Mouse (Mus musculus) megakaryocyte progenitor cell, adult 5-6 weeks (primary cell): ENCODE data around the gene Calu. TPM values are rescaled to one million over a fixed set of nuclear protein-coding genes. Genes with fewer than 3 reads are reported as not detected.
A peak's percentile ranks its signal among the peaks of the same experiment; 100 is the strongest.
"Not testable (repeated sequence)": the region's sequence is repeated elsewhere in the genome, so short reads cannot be mapped to it uniquely, and the experiment has no call there.

Experiments used
- ATAC-seq: replicated peaks from 2 replicates; pipeline ENCODE4 v1.8.0; 2016; ENCODE audit warnings: mild to moderate bottlenecking, moderate TSS enrichment, inconsistent platforms; ENCODE audit not compliant: poor library complexity
- total RNA-seq, 2 experiments: library from RNA; stranded (forward) in 1 of 2; stranded (reverse) in 1 of 2; fragments of 157-497, 149-512 nt in 1 of 2; fragments of 200-1000 nt in 1 of 2; gene quantifications; 2 replicates each; pipeline versions ENCODE4 v1.2.3 to v1.2.4; 2015 to 2017

The Calu gene
- total RNA-seq, 2 experiments from 2014 or later, result 85.3 to 211 TPM

DNA sequence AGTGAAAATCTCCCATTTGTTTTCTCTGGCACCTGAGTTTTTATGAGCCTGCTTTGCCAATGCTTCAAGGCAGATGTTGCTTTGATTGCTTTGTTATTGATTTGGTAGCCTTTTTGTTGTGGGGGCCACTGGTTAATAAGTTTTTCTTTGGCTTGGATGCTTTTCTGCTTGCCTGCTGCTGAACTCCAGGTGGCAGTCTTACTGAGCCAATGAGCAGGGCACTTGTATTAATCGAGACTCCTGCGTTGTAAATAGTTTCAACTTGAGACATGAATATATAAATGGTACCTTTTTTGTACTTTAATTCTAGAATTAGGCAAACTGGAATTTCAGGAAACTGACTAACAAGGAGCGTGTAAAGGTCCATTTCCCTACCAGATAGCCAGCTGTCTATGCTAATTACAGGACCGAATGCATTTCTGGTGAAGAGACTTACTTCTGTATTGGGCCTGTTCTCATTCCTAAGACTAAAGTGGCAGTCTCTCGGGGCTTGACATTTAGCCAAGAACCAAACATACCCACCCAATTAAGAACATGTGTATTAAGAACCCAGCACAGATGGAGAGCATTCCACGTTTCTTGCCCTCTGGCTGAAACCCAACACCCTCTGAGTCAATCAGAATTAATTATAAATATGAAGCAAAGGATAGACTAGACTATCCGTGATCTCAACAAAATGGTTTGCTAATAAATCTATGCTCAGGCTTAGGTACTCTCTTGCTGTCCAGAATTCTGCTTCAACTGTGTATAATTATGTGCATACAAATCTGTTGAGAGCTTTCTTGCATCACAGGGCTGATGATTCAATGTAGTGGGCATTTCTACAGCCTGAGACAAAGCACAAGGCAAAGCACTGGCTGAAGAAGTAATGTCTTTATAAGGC lies 14.6 kb downstream of the Calu start:
- no peak for ATAC-seq

DNA sequence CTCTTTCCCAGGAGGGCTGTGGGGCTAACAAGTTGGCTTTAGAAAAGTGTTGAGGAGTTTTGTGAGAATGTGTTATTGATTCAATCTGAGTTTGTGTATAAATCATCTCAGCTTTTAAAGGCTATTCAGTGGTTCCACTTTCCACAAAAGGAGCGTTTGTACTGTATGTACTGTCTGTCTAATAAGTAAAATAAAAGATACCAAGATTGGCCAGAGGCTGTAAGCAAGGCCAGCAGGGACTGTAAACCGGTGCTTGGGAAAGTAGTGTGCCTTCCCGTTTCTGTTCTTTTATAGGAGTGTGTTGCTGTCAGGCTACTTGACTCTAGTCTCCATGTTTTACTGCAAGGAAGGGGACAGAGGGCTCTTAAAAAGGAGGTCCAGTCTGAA lies 15.3 kb downstream of the Calu start:
- ATAC-seq, result no peak

DNA sequence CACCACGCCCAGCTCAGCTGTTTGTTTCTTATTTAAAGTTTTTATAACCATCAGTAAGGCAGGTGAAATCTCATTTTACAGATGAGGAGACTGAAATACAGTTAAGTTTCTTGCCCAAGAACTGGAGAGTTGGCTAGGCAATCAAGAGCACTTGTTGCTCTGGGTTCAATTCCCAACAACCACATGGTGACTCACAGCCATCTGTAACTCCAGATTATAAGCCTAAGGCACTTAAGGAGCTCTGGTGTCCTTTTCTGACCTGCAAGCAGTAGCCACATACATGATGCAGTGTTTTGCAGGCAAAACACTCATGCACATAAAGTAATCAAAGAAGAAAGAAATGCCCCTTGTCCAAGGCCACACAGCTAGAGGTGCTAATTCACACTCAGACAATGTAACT lies 17.4 kb downstream of the Calu start:
- ATAC-seq, result no peak

DNA sequence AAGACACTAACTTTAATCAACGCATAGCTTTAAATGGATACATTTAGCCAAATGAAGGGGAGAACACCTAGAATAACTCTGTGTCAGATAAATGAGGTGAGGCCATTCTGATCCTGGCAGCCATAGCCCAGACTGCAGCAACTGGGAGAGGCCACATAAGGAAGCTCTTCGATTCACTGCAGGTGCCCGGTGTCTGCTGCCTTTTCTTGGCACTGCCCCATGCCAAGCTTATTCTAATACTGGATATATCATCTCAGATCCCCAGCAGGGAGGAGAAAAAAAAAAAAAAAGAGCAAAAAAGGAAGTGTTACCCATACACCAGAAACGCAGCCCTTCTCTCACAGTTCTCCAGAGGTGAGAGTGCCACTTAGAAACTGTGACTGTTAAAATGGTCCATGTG lies 29.5 kb downstream of the Calu start:
- ATAC-seq, result no peak

DNA sequence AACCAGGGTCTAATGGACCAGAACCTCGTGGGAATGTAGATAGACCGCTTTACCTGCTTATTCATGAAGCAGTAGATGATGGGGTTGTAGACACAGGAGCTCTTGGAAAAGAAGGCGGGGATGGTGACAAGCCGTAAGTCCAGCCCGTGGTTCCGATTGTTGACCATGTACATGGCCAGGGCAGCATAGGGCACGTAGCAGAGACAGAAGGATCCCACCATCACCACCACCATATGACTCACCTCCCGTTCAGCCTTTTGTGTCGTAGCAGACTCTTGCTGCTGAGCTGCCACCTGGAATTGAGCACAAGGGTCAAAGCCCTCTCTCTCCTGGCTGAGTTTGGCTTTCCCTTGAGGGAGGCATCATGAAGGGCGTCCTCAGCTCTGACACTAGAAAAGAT lies 30.8 kb downstream of the Calu start:
- no peak for ATAC-seq

DNA sequence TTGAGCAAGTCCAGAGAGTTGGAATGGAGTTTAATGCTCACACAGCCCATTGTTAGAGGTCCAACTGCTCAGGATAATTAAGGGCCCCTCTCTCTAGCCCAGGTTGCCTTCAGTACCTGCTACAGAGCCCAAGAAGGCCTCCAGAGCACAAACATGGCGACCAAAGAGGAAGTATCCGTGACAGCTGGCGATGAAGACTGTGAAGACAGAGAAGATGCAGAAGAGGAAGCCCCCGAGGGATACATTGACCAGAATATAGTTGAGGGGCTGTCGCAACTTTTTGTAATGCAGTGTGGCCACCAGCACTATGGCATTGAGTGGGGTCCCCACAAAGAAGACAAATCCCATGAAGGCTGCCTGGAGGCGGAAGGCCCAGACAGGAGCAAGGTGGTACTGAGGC lies 32.1 kb downstream of the Calu start:
- ATAC-seq, result peak; percentile 62

DNA sequence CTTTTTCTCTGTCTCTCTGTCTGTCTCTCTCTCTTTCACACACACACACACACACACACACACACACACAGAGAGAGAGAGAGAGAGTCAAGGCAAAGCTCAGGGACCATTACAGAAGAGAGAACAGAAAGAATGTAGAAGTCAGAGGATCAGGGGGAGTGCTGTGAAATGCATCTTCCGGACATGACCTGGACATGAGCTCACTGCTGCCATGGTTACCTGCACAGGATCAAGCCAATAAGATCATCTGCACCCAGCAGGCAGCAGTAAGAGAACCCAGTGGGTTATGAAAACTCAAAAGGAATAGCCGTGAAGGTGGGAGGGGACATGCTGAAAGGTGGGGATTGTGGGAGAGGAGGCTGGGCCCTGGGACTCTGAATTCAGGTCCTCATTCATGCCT lies 34.6 kb downstream of the Calu start:
- no peak for ATAC-seq

DNA sequence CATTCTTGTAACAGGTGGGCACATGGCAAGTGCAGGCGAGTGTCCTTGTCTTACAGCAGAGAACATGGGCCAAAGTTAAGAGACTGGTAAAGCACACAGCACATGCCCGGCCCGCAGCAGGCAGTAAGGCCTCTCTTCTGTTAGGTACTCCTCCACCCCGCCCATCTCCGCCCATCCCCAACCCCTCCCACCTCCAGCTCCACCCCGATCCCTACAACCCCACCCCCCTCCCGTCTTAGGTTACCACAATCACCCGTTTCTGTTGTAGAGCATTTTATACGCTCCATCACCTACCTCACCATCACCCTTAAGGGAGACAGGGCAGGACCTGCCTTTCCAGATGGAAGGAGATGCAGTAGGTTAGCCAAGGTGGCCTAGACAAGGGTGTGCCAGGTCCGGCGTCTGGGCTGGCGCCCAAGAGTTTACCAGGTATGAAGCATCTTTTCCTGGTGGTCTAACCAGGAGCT lies 40.2 kb downstream of the Calu start, which contains the start of gene Opn1sw:
Gene Opn1sw, minus strand, starts transcription at position 417 of the 467 bp plus-strand sequence.
- ATAC-seq, result peak; percentile 72

DNA sequence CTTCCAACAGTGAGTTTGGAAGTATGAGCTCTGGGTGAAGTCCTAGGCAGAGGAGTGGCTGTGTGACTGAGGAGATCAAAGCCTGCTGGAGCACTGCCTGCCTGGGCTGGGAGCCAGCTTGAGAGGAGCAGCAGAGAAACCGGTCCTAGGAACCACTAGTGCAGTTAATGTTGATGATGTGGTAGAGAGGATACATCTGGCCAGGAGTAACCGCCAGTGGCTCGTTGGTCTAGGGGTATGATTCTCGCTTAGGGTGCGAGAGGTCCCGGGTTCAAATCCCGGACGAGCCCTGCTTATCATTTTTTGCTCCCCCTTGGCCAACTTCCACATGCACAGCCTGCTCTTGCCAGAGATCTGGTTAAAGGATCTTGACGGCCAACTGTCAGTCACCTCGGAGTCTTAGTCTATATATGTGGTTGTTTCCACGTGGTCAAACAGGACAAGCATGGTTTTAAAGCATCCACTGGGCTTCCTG lies 40.8 kb downstream of the Calu start:
- peak; percentile 86 for ATAC-seq

DNA sequence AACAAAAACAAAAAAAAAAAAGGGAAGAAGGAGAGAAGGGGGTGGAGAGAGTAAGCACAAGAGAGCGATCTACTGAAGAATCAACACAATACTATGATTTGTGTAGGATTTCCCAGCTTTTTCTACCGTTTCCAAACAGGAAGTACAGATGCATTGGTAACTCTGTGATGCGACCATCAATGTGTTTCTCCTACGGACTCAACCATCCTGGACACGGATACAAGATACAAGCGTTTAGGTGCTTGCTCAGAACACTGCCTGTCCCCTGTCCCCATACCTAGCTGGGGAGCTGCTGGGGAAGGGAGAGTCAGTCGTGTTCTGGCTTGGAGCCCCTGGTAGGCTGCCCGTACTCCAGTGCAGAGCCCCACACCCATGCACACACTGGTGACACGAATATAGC lies 41.6 kb downstream of the Calu start:
- no peak for ATAC-seq

DNA sequence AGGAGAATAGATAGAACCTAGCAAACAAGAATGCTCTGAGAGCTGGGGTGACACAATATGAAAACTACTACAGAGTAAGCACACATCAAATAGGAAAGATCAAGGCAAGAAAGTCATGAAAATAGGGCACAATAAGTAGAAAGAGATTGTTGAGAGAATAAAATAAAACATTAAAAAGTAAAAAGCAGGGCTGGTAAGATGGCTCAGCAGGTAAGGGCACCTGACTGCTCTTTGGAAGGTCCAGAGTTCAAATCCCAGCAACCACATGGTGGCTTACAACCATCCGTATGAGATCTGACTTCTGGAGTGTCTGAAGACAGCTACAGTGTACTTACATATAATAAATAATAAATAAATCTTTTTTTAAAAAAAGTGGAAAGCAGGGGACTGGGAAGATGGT lies 42.6 kb downstream of the Calu start:
- ATAC-seq, result not testable (repeated sequence)

DNA sequence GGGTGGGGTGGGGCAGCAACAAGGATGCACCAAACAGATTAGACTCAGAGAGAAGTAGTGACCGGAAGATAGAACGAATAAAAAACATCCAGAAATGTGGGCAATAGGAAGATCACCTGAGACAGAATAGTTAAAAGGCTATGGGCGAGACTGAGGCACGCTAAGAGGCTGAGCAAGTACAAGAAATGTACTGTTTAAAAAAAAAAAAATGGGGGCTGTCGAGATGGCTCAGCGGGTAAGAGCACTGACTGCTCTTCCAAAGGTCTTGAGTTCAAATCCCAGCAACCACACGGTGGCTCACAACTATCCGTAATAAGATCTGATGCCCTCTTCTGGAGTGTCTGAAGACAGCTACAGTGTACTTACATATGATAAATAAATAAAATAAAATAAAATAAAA lies 43.4 kb downstream of the Calu start:
- ATAC-seq, result not testable (repeated sequence)

DNA sequence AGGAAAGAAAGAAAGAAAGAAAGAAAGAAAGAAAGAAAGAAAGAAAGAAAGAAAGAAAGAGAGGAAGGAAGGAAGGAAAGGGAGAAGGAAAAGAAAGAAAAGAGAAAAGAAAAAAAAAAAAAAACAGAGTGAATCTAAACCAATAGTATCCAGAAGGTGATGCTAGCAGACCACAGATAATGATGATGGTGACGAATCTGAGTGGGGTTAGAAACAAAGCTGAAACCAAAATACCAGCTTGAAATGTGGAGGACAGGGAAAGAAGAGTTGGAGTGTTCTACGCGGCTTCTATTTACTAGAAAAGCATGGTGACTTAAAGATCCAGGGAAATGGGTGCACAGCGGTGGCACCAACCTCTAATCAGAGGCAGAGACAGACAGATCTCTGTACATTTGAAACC lies 43.9 kb downstream of the Calu start:
- ATAC-seq, result no peak

DNA sequence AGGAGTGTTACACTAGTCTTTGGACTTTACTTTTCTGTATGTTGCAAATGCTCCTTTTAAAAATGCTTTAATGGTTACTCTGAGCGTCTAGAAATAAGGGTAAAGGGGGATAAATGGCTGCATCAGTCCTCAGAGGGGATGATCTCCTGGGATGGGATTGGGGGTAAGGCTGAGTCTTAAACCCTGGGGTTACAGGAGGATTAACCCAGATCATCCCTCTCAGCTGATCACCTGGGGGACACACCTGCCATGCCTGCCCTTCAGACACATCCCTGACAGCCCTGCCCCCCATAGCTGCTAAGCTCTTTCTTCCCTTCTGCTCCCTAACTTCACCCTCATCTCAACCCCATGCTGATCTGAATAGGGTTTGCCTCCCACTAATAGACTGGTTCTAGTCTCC lies 46.4 kb downstream of the Calu start:
- no peak for ATAC-seq

DNA sequence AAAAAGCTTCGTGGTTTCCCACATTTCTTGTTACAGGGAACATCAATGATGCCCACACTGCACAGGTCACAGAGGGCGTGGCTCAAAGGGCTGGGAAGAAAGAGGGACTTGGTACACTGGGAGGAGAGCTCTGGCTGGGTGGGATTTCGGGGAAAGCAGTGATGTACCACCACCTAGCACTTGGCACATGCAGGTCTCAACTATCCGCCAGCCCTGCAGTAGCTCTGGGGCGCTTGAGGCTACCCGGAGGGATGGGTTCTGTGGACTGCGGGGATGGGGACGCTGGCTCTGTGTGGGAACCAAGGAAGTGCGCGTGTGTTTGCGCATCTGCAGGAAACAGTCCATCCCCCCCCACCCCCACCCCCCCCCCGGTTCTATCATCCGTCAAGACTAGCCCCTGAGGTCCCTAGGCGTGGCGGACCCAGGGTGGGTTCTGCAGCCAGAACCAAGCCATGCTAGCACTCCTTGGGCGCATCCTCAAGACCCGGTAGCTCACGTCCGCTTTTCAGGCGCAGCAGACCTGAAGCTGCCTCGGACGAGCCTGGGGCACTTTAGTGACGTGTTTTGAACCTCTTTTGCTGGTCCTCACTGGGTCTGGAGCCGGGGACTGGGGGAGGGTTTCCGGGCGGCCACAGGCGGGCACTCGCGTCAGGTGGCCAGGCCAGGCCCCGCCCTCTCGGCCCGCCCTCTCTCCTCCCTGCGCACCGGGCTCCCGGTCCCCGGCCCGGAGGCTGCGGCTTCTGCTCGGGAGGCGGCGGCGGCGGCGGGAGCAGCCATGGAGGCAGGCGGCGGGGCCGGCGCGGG lies 48.2 kb downstream of the Calu start, which contains the start of gene Ccdc136:
Gene Ccdc136, plus strand, starts transcription at position 400 of the 804 bp plus-strand sequence.
- peak; percentile 35; the same call in 1 of the 2 replicates for ATAC-seq

DNA sequence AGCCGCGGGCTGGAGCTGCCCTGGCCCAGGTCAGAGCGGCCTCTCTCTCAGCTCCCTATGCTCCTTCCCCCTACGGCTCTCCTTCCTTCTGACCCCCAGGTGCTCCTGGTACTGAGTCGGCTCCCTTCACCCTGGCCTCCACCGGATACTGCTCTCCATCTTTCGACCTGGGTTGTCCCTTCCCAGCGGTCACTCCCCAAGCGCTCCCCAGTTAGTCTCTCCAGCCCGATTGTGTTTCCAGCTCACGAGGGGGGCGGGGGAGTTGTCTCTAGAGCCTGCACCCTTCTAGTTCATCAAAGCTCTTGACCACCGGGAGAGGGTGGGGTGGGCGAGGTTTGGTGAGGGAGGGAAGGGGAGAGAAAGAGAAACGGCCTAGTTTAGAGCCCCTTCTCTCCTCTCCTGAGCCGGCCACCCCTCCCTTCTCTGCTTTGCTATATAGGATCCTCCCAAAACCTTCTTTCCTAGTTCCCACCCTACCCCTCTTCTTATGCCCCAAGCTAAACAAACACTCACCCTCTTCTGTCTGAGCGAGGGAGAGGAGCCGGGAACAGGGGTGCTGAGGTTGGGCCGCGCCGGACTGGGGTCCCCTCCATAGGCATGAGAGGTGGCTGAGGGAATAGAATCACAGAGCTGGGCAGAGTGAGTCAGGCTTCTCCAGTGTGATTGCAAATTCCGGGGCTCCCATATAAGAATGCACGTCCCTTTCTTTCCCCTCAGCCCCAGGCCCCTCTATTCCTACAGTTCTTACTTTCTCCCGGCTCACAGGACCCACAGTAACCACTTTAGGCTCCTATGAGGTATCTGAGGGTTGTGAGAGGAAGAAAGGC lies 49.1 kb downstream of the Calu start:
- no peak for ATAC-seq

DNA sequence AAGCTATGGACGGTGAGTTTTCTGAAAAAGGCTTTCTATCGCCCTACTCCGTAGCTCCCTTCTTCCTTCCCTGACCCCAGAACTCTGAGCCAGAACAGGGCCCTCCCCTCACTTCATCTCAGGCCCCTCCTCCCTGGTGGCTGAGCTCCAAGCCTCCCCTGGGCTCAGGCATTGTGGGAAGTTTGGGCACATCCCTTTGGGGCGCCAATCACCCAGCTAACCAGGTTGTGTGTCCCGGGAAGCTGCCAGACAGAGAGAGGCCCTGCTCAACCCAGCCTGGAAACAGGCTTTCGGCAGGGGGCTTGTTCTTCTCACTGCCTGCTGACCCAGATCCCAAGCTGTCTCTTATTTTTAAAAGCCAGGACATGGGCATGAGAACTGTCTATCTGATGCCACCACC lies 49.7 kb downstream of the Calu start:
- ATAC-seq, result no peak

DNA sequence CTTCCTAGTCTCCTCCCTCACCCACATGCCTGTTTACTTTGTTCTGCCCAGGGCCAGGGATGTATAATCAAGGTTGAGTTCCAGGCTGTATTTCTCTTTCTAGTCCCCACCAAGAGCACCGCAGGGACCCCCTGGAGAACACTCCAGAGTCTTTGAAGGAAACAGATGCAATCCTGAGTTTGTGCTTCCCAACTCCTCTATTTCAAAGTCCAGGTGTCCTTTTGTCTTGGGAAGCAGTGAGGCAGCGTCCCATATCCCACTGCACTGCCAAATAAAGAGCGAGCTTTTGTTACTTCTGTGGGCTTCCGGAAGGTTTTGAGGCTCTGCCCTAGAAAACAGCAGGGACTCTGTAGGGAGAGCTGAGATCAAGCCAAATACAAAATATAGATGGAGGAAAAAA lies 52.0 kb downstream of the Calu start:
- ATAC-seq, result no peak

DNA sequence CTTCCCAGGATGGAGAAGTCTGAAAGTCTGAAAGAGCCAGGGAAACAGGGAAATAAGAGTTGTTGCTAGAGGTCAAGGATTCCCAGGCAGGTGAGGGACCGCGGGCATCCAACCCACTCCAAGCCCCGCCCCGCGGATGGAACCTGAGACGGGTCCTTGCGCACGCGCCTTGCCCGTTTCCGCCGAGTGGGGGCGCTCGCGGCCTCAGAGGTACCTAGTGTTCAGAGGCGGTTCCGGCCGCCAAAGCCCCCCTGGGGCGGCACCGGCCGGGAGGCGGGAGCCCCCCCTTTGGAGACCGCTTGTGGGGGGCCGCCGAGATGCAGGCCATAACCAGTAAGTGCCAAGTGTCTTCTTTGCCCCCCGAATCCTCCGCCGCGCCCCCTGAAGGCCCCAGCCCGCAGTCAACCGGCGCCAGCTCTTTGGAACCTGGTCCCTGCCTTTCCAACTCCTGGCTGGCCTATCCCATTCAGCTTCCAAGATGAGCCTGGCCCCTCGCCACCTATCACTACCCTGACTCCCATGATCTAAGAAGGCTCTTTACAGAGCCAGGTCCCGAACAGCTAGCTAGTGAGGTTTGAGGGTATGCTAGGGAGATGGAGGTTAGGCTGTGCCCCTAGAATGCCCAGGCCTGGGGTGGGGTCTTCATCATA lies 54.9 kb downstream of the Calu start:
- ATAC-seq, result peak; percentile 54; the same call in 1 of the 2 replicates

DNA sequence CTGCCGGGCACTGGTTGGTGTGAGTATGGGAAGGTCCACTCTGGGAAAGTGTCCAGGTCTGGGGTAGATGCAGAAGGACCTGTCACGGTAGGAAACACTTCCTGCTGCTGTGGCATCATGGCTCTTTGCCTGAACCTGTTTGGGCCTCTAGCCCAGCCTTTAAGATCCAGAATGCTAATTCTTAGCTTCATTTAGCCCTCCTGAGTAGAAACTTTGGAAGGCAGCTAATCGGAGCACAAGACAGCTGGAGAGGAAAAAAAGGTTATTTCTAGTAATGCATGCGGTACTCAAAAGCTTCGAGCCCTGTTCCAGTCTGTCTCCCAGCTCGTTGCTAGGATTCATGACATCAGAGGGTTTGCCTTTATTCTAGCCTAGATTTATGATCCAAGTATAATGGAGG lies 58.5 kb downstream of the Calu start:
- no peak for ATAC-seq
